Mouse (Mus musculus): ENCODE data around the gene Gm4214. TPM values are rescaled to one million over a fixed set of nuclear protein-coding genes. Genes with fewer than 3 reads are reported as not detected.
"Not testable (repeated sequence)": the region's sequence is repeated elsewhere in the genome, so short reads cannot be mapped to it uniquely, and the experiment has no call there.

Gene Gm4214
- not detected in 2 replicates for polyA plus RNA-seq (2012; rRNA removed)

- WGBS = no CpG with 5 or more reads among the region's 5 CpGs
- not testable (repeated sequence) for DNase-seq; H3K4me3 ChIP-seq (replicated peaks; ENCODE audit: extremely low read depth, low read depth, low read length); H3K4me1 ChIP-seq (ENCODE audit: control insufficient read depth, insufficient read depth, low read length)
These were observed at the start of gene Gm4214 for GRCm38 (mm10) chr7:22984573-22984972. Gm4214 (minus strand) TSS chr7:22984673.

- DNase-seq; H3K4me1 ChIP-seq (ENCODE audit: control insufficient read depth, insufficient read depth, low read length); H3K4me3 ChIP-seq (replicated peaks; ENCODE audit: extremely low read depth, low read depth, low read length): not testable (repeated sequence)
- WGBS = no CpG with 5 or more reads among the region's 3 CpGs
These were observed 35.4 kb upstream of the Gm4214 start, which contains the start of gene Gm4216 for GRCm38 (mm10) chr7:23019823-23020222. Gm4216 (minus strand) TSS chr7:23019923.

Other genes starting within 250 kb of the Gm4214 start
- not detected in 2 replicates for gene Vmn1r157, start 223.0 kb downstream of the Gm4214 start, polyA plus RNA-seq (2012; rRNA removed)
- gene Vmn1r158, start 193.9 kb downstream of the Gm4214 start, polyA plus RNA-seq (2012; rRNA removed) = not detected in 2 replicates
- not detected in 2 replicates for gene Vmn1r159, start 141.1 kb downstream of the Gm4214 start, polyA plus RNA-seq (2012; rRNA removed)
- not detected in 2 replicates for gene Vmn1r160, start 113.4 kb downstream of the Gm4214 start, polyA plus RNA-seq (2012; rRNA removed)
- not detected in 2 replicates for gene Gm4216, start 35.2 kb upstream of the Gm4214 start, polyA plus RNA-seq (2012; rRNA removed)
- not detected in 2 replicates for gene Vmn1r163, start 70.9 kb upstream of the Gm4214 start, polyA plus RNA-seq (2012; rRNA removed)
- not detected in 2 replicates for gene Gm8720, start 82.8 kb upstream of the Gm4214 start, polyA plus RNA-seq (2012; rRNA removed)
- not detected in 2 replicates for gene Gm10662, start 159.8 kb upstream of the Gm4214 start, polyA plus RNA-seq (2012; rRNA removed)
- not detected in 2 replicates for gene Vmn1r165, start 232.7 kb upstream of the Gm4214 start, polyA plus RNA-seq (2012; rRNA removed)

Data from lung, adult 2 months (tissue).